Mouse (Mus musculus) erythroid progenitor cell, adult 5-6 weeks (primary cell): ENCODE data around the gene Kcnip4. TPM values are rescaled to one million over a fixed set of nuclear protein-coding genes. Genes with fewer than 3 reads are reported as not detected.

Experiments used
- ATAC-seq: replicated peaks from 2 replicates; pipeline ENCODE4 v1.8.0; 2016; ENCODE audit warnings: moderate number of reproducible peaks, mild to moderate bottlenecking, moderate TSS enrichment, inconsistent platforms; ENCODE audit not compliant: poor library complexity, low FRiP score, severe bottlenecking
- total RNA-seq, 2 experiments: library from RNA; stranded (forward) in 1 of 2; stranded (reverse) in 1 of 2; fragments of 150-400 nt in 1 of 2; fragments of 186-747, 209-891 nt in 1 of 2; gene quantifications; 2 replicates each; pipeline versions ENCODE4 v1.2.3 to v1.2.4; 2015 to 2017; ENCODE audit warnings: low replicate concordance in 2 of 2

Gene Kcnip4
- total RNA-seq (2015; ENCODE audit: low replicate concordance), result not detected in 2 replicates
- total RNA-seq (2017; ENCODE audit: low replicate concordance), result not detected in 2 replicates

- ATAC-seq, result no peak
Measured at GRCm38 (mm10) chr5:49524394-49525241, at the start of gene Kcnip4. Gene Kcnip4, minus strand, starts transcription at chr5:49524907.

GRCm38 (mm10) chr5:49571876-49572275, 47.2 kb upstream of the Kcnip4 start:
- ATAC-seq, result no peak

- ATAC-seq, result no peak
Measured at GRCm38 (mm10) chr5:49563751-49564150, 39.0 kb upstream of the Kcnip4 start.

- no peak for ATAC-seq
Measured at GRCm38 (mm10) chr5:49557436-49557835, 32.7 kb upstream of the Kcnip4 start.

- no peak for ATAC-seq
Measured at GRCm38 (mm10) chr5:49547884-49548283, 23.2 kb upstream of the Kcnip4 start.

GRCm38 (mm10) chr5:49529362-49529761, 4.7 kb upstream of the Kcnip4 start:
- ATAC-seq, result no peak

- ATAC-seq, result no peak
Measured at GRCm38 (mm10) chr5:49525242-49525612, 520 bp upstream of the Kcnip4 start.

- no peak for ATAC-seq
Measured at GRCm38 (mm10) chr5:49523997-49524393, 712 bp downstream of the Kcnip4 start.

GRCm38 (mm10) chr5:49522986-49523385, 1.7 kb downstream of the Kcnip4 start:
- no peak for ATAC-seq

GRCm38 (mm10) chr5:49498743-49499142, 26.0 kb downstream of the Kcnip4 start:
- ATAC-seq, result no peak

GRCm38 (mm10) chr5:49487270-49487669, 37.4 kb downstream of the Kcnip4 start:
- no peak for ATAC-seq

GRCm38 (mm10) chr5:49470738-49471137, 54.0 kb downstream of the Kcnip4 start:
- ATAC-seq, result no peak

- ATAC-seq, result no peak
Measured at GRCm38 (mm10) chr5:49460643-49461276, 63.9 kb downstream of the Kcnip4 start.

- ATAC-seq, result no peak
Measured at GRCm38 (mm10) chr5:49453100-49453499, 71.6 kb downstream of the Kcnip4 start.

GRCm38 (mm10) chr5:49451295-49451694, 73.4 kb downstream of the Kcnip4 start:
- ATAC-seq, result no peak

GRCm38 (mm10) chr5:49450876-49451275, 73.8 kb downstream of the Kcnip4 start:
- ATAC-seq, result no peak

- ATAC-seq, result no peak
Measured at GRCm38 (mm10) chr5:49437236-49437635, 87.5 kb downstream of the Kcnip4 start.

- ATAC-seq, result no peak
Measured at GRCm38 (mm10) chr5:49427689-49428088, 97.0 kb downstream of the Kcnip4 start.

GRCm38 (mm10) chr5:49419707-49420106, 105.0 kb downstream of the Kcnip4 start:
- no peak for ATAC-seq

GRCm38 (mm10) chr5:49408351-49408750, 116.4 kb downstream of the Kcnip4 start:
- ATAC-seq, result no peak

GRCm38 (mm10) chr5:49370543-49371076, 154.1 kb downstream of the Kcnip4 start:
- no peak for ATAC-seq
